Mouse (Mus musculus): ENCODE results near the gene Krtap1-4.
A peak's percentile ranks its signal among the peaks of the same experiment; 100 is the strongest.
"Not testable (repeated sequence)": the region's sequence is repeated elsewhere in the genome, so short reads cannot be mapped to it uniquely, and the experiment has no call there.

Gene Krtap1-4

GRCm38 (mm10) chr11:99583245-99583704, at the start of gene Krtap1-4:
Krtap1-4 (minus strand) TSS chr11:99583654.
- DNase-seq = no peak

GRCm38 (mm10) chr11:99630890-99631289, 47.4 kb upstream of the Krtap1-4 start:
- DNase-seq = no peak

GRCm38 (mm10) chr11:99628138-99628537, 44.7 kb upstream of the Krtap1-4 start, which contains the start of gene Krtap4-1:
Krtap4-1 (minus strand) TSS chr11:99628238.
- DNase-seq = no peak

- no peak for DNase-seq
Measured at GRCm38 (mm10) chr11:99620335-99620734, 36.9 kb upstream of the Krtap1-4 start, which contains the start of gene Gm11562. Gm11562 (minus strand) TSS chr11:99620435.

GRCm38 (mm10) chr11:99614796-99615363, 31.4 kb upstream of the Krtap1-4 start, which contains the start of gene Krtap2-4:
Krtap2-4 (minus strand) TSS chr11:99614846.
- no peak for DNase-seq

- DNase-seq = not testable (repeated sequence)
Measured at GRCm38 (mm10) chr11:99610089-99610488, 26.6 kb upstream of the Krtap1-4 start, which contains the start of gene Gm11937. Gm11937 (minus strand) TSS chr11:99610189.

GRCm38 (mm10) chr11:99609126-99609525, 25.7 kb upstream of the Krtap1-4 start:
- no peak for DNase-seq

GRCm38 (mm10) chr11:99603208-99603607, 19.8 kb upstream of the Krtap1-4 start, which contains the start of gene Gm11938:
Gm11938 (minus strand) TSS chr11:99603308.
- DNase-seq = not testable (repeated sequence)

- not testable (repeated sequence) for DNase-seq
Measured at GRCm38 (mm10) chr11:99597742-99598141, 14.3 kb upstream of the Krtap1-4 start, which contains the start of gene Krtap9-3. Krtap9-3 (minus strand) TSS chr11:99598105.

- no peak for DNase-seq
Measured at GRCm38 (mm10) chr11:99590981-99591380, 7.5 kb upstream of the Krtap1-4 start, which contains the start of gene Krtap1-3. Krtap1-3 (minus strand) TSS chr11:99591339.

- DNase-seq = no peak
Measured at GRCm38 (mm10) chr11:99585096-99585495, 1.6 kb upstream of the Krtap1-4 start.

GRCm38 (mm10) chr11:99581564-99581963, 1.9 kb downstream of the Krtap1-4 start:
- DNase-seq = no peak

- DNase-seq = no peak
Measured at GRCm38 (mm10) chr11:99581051-99581450, 2.4 kb downstream of the Krtap1-4 start.

GRCm38 (mm10) chr11:99580636-99581035, 2.8 kb downstream of the Krtap1-4 start, which contains the start of gene Krtap1-5:
Krtap1-5 (minus strand) TSS chr11:99581016.
- DNase-seq = no peak

- peak; percentile 85 for DNase-seq
Measured at GRCm38 (mm10) chr11:99574106-99574505, 9.3 kb downstream of the Krtap1-4 start.

- no peak for DNase-seq
Measured at GRCm38 (mm10) chr11:99573164-99573563, 10.3 kb downstream of the Krtap1-4 start.

GRCm38 (mm10) chr11:99566530-99566929, 16.9 kb downstream of the Krtap1-4 start, which contains the start of gene Krtap3-1:
Krtap3-1 (minus strand) TSS chr11:99566630.
- no peak for DNase-seq

GRCm38 (mm10) chr11:99562580-99562979, 20.9 kb downstream of the Krtap1-4 start:
- no peak for DNase-seq

GRCm38 (mm10) chr11:99559366-99559765, 24.1 kb downstream of the Krtap1-4 start, which contains the start of gene Gm11939:
Gm11939 (minus strand) TSS chr11:99559466.
- no peak for DNase-seq

- no peak for DNase-seq
Measured at GRCm38 (mm10) chr11:99557976-99558745, 25.3 kb downstream of the Krtap1-4 start.

- DNase-seq = no peak
Measured at GRCm38 (mm10) chr11:99556753-99557152, 26.7 kb downstream of the Krtap1-4 start, which contains the start of gene Krtap3-2. Krtap3-2 (minus strand) TSS chr11:99556853.

- no peak for DNase-seq
Measured at GRCm38 (mm10) chr11:99556195-99556594, 27.3 kb downstream of the Krtap1-4 start.

- DNase-seq = no peak
Measured at GRCm38 (mm10) chr11:99550765-99551164, 32.7 kb downstream of the Krtap1-4 start, which contains the start of gene Krtap3-3. Krtap3-3 (minus strand) TSS chr11:99550865.

Data from retina, postnatal 1 day (tissue).